Mouse (Mus musculus) heart, postnatal 10 days (tissue): ENCODE measurements around the gene Fndc3b. TPM values are rescaled to one million over a fixed set of nuclear protein-coding genes. Genes with fewer than 3 reads are reported as not detected.
A peak's percentile ranks its signal among the peaks of the same experiment; 100 is the strongest.

ENCODE experiments used
- DNase-seq, 2 experiments: peaks; one replicate each; pipeline ENCODE4 v3.0.0; 2021
- intact Hi-C: fragments of 180-260 bp; cut with DNase I; formaldehyde crosslinking; loops from one replicate; pipeline ENCODE4 v1.15.1; 2025
- total RNA-seq, 2 experiments: library from RNA; stranded (reverse); gene quantifications; 2 replicates each; pipeline ENCODE4 v1.2.3; 2021

Gene Fndc3b
- total RNA-seq, 2 experiments from 2014 or later, result 77.3 to 95.8 TPM

- intact Hi-C loops, result no loop called here
- DNase-seq, result no peak
These were observed 81.4 kb downstream of the Fndc3b start for GRCm38 (mm10) chr3:27629716-27630115.

- intact Hi-C loops, result no loop called here
- DNase-seq, result no peak
These were observed 84.8 kb downstream of the Fndc3b start for GRCm38 (mm10) chr3:27626301-27626700.

- DNase-seq, result no peak
- intact Hi-C loops, result no loop called here
These were observed 85.5 kb downstream of the Fndc3b start for GRCm38 (mm10) chr3:27625592-27625985.

- DNase-seq, result no peak
- intact Hi-C loops, result no loop called here
These were observed 86.0 kb downstream of the Fndc3b start for GRCm38 (mm10) chr3:27624974-27625591.

GRCm38 (mm10) chr3:27622451-27622850 is 88.7 kb downstream of the Fndc3b start:
- intact Hi-C loops, result no loop called here
- no peak for DNase-seq

- peak in 1 of 2 experiments; percentile 45 for DNase-seq
- intact Hi-C loops, result no loop called here
These were observed 89.9 kb downstream of the Fndc3b start for GRCm38 (mm10) chr3:27621176-27621575.

- intact Hi-C loops, result no loop called here
- no peak for DNase-seq
These were observed 93.4 kb downstream of the Fndc3b start for GRCm38 (mm10) chr3:27617733-27618132.

GRCm38 (mm10) chr3:27617237-27617499 is 93.9 kb downstream of the Fndc3b start:
- no peak for DNase-seq
- intact Hi-C loops, result no loop called here

- intact Hi-C loops, result no loop called here
- DNase-seq, result peak; percentile 82
These were observed 94.5 kb downstream of the Fndc3b start for GRCm38 (mm10) chr3:27616421-27617236.

GRCm38 (mm10) chr3:27615479-27615878 is 95.6 kb downstream of the Fndc3b start:
- intact Hi-C loops, result no loop called here
- no peak for DNase-seq

- intact Hi-C loops, result no loop called here
- no peak for DNase-seq
These were observed 97.3 kb downstream of the Fndc3b start for GRCm38 (mm10) chr3:27613828-27614227.

GRCm38 (mm10) chr3:27613011-27613410 is 98.1 kb downstream of the Fndc3b start:
- intact Hi-C loops, result no loop called here
- no peak for DNase-seq

GRCm38 (mm10) chr3:27611986-27612385 is 99.1 kb downstream of the Fndc3b start:
- intact Hi-C loops, result no loop called here
- no peak for DNase-seq

- intact Hi-C loops, result no loop called here
- no peak for DNase-seq
These were observed 100.6 kb downstream of the Fndc3b start for GRCm38 (mm10) chr3:27610547-27610946.

GRCm38 (mm10) chr3:27610089-27610488 is 101.0 kb downstream of the Fndc3b start:
- intact Hi-C loops, result no loop called here
- no peak for DNase-seq

- intact Hi-C loops, result no loop called here
- peak; percentile 60 to 72 for DNase-seq
These were observed 103.3 kb downstream of the Fndc3b start for GRCm38 (mm10) chr3:27607796-27608151.

GRCm38 (mm10) chr3:27607081-27607795 is 103.9 kb downstream of the Fndc3b start:
- intact Hi-C loops, result no loop called here
- peak; percentile 76 to 80 for DNase-seq

GRCm38 (mm10) chr3:27606626-27607025 is 104.5 kb downstream of the Fndc3b start:
- DNase-seq, result no peak
- intact Hi-C loops, result no loop called here

- DNase-seq, result no peak
- intact Hi-C loops, result no loop called here
These were observed 105.5 kb downstream of the Fndc3b start for GRCm38 (mm10) chr3:27605613-27606012.

- intact Hi-C loops, result no loop called here
- DNase-seq, result no peak
These were observed 106.0 kb downstream of the Fndc3b start for GRCm38 (mm10) chr3:27605081-27605480.

GRCm38 (mm10) chr3:27604629-27605028 is 106.5 kb downstream of the Fndc3b start:
- no peak for DNase-seq
- intact Hi-C loops, result no loop called here
